Mouse (Mus musculus) stomach, embryonic 14.5 days (tissue): Measurements from ENCODE around the gene Ubxn2a. TPM values are rescaled to one million over a fixed set of nuclear protein-coding genes. Genes with fewer than 3 reads are reported as not detected.

ENCODE experiments used
- ATAC-seq: fragments of 200-750 bp; cut with Nextera tagmentation; 2 replicates; pipeline ENCODE4 v1.8.0; 2017; ENCODE audit warnings: low read depth, moderate TSS enrichment; ENCODE audit not compliant: insufficient number of reproducible peaks, insufficient read depth, low FRiP score
- H3K27ac ChIP-seq: fragments of 300-500 bp; sonication (generic); 2 replicates; pipeline ENCODE4 v1.5.1; 2014; ENCODE audit warnings: mild to moderate bottlenecking, low read length, moderate library complexity, mixed read lengths
- H3K27me3 ChIP-seq: fragments of 300-500 bp; sonication (generic); 2 replicates; pipeline ENCODE4 v1.6.1; 2014; ENCODE audit warnings: low read length, control low read depth, mixed read lengths; ENCODE audit not compliant: control insufficient read depth, insufficient read depth
- H3K36me3 ChIP-seq: fragments of 300-500 bp; sonication (generic); 2 replicates; pipeline ENCODE4 v1.6.1; 2014; ENCODE audit warnings: mild to moderate bottlenecking, control low read depth, low read length, moderate library complexity, mixed read lengths; ENCODE audit not compliant: control insufficient read depth, insufficient read depth
- H3K4me1 ChIP-seq: fragments of 300-500 bp; sonication (generic); 2 replicates; pipeline ENCODE4 v1.6.1; 2014; ENCODE audit warnings: low read length, control low read depth, mixed read lengths; ENCODE audit not compliant: control insufficient read depth, insufficient read depth
- H3K4me2 ChIP-seq: fragments of 300-500 bp; sonication (generic); replicated peaks from 2 replicates; pipeline ENCODE4 v1.6.1; 2014; ENCODE audit warnings: low read depth, low read length, control low read depth
- H3K4me3 ChIP-seq: fragments of 300-500 bp; sonication (generic); 2 replicates; pipeline ENCODE4 v1.5.1; 2014; ENCODE audit warnings: low read depth, low read length, control low read depth
- H3K9ac ChIP-seq: fragments of 300-500 bp; sonication (generic); replicated peaks from 2 replicates; pipeline ENCODE4 v1.6.1; 2014; ENCODE audit warnings: low read depth, mild to moderate bottlenecking, control low read depth, low read length, moderate library complexity, mixed read lengths
- H3K9me3 ChIP-seq: fragments of 300-500 bp; sonication (generic); 2 replicates; pipeline ENCODE4 v1.6.1; 2016; ENCODE audit warnings: low read depth, low read length, control low read depth; ENCODE audit not compliant: control insufficient read depth
- WGBS: fragments of 180-500 bp; shearing (Covaris S2); extraction: QIAGEN DNeasy Blood & Tissue Kit; methylation state at CpG from one replicate; pipeline ENCODE4 v1.1.7; 2014; 5-methylcytosine and 5-hydroxymethylcytosine counted together
- polyA plus RNA-seq: library from polyadenylated mRNA; unstranded; fragments of >200 nt; fragmentation: Nextera tagmentation; extraction: Ambion mirVana; gene quantifications from 2 replicates; pipeline ENCODE4 v1.2.1, GENCODE M21; 2014

Ubxn2a gene
- polyA plus RNA-seq, 1 experiment from 2014 or later = 20.6 TPM

GRCm38 (mm10) chr12:4840741-4841140 lies 66.8 kb downstream of the Ubxn2a start:
- Histone ChIP-seq H3K27ac (no peak overlapping the region), H3K9ac (peak overlapping the region; percentile 49; the same call in 1 of the 2 replicates), H3K36me3 (no peaks in the 10 kb centered on the region), H3K9me3 (no peaks in the 10 kb centered on the region), H3K4me1 (peaks cover 6% of the 10 kb centered on the region; the same call in 1 of the 2 replicates), H3K27me3 (no peaks in the 10 kb centered on the region), H3K4me3 (peak overlapping the region; percentile 80), H3K4me2 (peak overlapping the region; percentile 96)
- 1% methylated on average over 11 of the region's 11 CpGs for WGBS
- ATAC-seq = no peak

GRCm38 (mm10) chr12:4840010-4840409 lies 67.5 kb downstream of the Ubxn2a start:
- Histone ChIP-seq H3K27me3 (no peaks in the 10 kb centered on the region), H3K4me2 (no peak overlapping the region), H3K9me3 (no peaks in the 10 kb centered on the region), H3K4me3 (no peak overlapping the region; the same call in 1 of the 2 replicates), H3K4me1 (peaks cover 6% of the 10 kb centered on the region; the same call in 1 of the 2 replicates), H3K9ac (no peak overlapping the region), H3K36me3 (no peaks in the 10 kb centered on the region), H3K27ac (no peak overlapping the region)
- no peak for ATAC-seq
- WGBS = 52% methylated on average over 6 of the region's 6 CpGs

GRCm38 (mm10) chr12:4836959-4837358 lies 70.5 kb downstream of the Ubxn2a start:
- ATAC-seq = no peak
- 17% methylated on average over 4 of the region's 4 CpGs for WGBS

More at GRCm38 (mm10) chr12:4836959-4837358, 70.5 kb downstream of the Ubxn2a start:
- H3K4me2 ChIP-seq = no peak overlapping the region
- H3K4me3 ChIP-seq = no peak overlapping the region
- no peak overlapping the region for H3K27ac ChIP-seq
- no peaks in the 10 kb centered on the region for H3K27me3 ChIP-seq
- no peak overlapping the region for H3K9ac ChIP-seq
- no peaks in the 10 kb centered on the region for H3K36me3 ChIP-seq
- no peaks in the 10 kb centered on the region for H3K9me3 ChIP-seq
- no peaks in the 10 kb centered on the region for H3K4me1 ChIP-seq

Other genes with a start within 250 kb of the Ubxn2a start
- 1.1 and 1.3 TPM in 2 replicates for gene Fam228a, start 169.3 kb downstream of the Ubxn2a start, polyA plus RNA-seq
- gene Pfn4, start 138.7 kb downstream of the Ubxn2a start, polyA plus RNA-seq = 2.8 and 3.4 TPM in 2 replicates
- 3.2 and 4.1 TPM in 2 replicates for gene Fam228b, start 138.4 kb downstream of the Ubxn2a start, polyA plus RNA-seq
- 309 and 321 TPM in 2 replicates for gene Sf3b6, start 90.2 kb downstream of the Ubxn2a start, polyA plus RNA-seq
- gene Fkbp1b, start 66.1 kb downstream of the Ubxn2a start, polyA plus RNA-seq = 10.3 and 17.4 TPM in 2 replicates
- 15.2 and 17.8 TPM in 2 replicates for gene Wdcp, start 64.4 kb downstream of the Ubxn2a start, polyA plus RNA-seq
- gene Mfsd2b, start 33.3 kb downstream of the Ubxn2a start, polyA plus RNA-seq = 0.80 and 1.4 TPM in 2 replicates
- 20.4 TPM in 2 replicates for gene Atad2b, start 9.6 kb upstream of the Ubxn2a start, polyA plus RNA-seq